Mouse (Mus musculus): Measurements from ENCODE around the gene Zfhx3. TPM values are rescaled to one million over a fixed set of nuclear protein-coding genes. Genes with fewer than 3 reads are reported as not detected.

The Zfhx3 gene
- total and polyA plus RNA-seq, 3 experiments: 0.11 to 0.30 TPM; not detected in 1

GRCm38 (mm10) chr8:108903550-108903949 is 961.1 kb downstream of the Zfhx3 start:
- no peak for DNase-seq (ENCODE audit: low spot score)
- H3K36me3 ChIP-seq (replicated peaks): no peaks in the 10 kb centered on the region
- TF ChIP-seq GATA2 (IDR thresholded peaks at IDR 0.05; ENCODE audit: borderline replicate concordance, low read depth, low read length): no peak
- no peak for TF ChIP-seq GATA1 (IDR thresholded peaks at IDR 0.05; ENCODE audit: borderline replicate concordance, low read length)
- TF ChIP-seq TAL1 (conservative IDR thresholded peaks at IDR 0.05; ENCODE audit: low read depth, low read length): no peak
- TF ChIP-seq CTCF (IDR thresholded peaks at IDR 0.05; ENCODE audit: low read depth, low read length): no peak
- TF ChIP-seq POLR2AphosphoS5 (IDR thresholded peaks at IDR 0.05; ENCODE audit: insufficient replicate concordance, low read depth, low read length): no peak
- no peaks in the 10 kb centered on the region for H3K27me3 ChIP-seq (ENCODE audit: insufficient read depth, low read length)
- no peak for ATAC-seq (ENCODE audit: extremely low read depth, insufficient number of reproducible peaks, low FRiP score, poor library complexity, severe bottlenecking)
- peaks cover 91% of the 10 kb centered on the region for H3K9me3 ChIP-seq (replicated peaks)
- H3K4me1 ChIP-seq (ENCODE audit: insufficient read depth, low read depth, low read length): no peaks in the 10 kb centered on the region
- no peak overlapping the region for H3K4me3 ChIP-seq (ENCODE audit: low read depth, low read length)

- Histone ChIP-seq H3K36me3 (replicated peaks) (no peaks in the 10 kb centered on the region), H3K4me1 (ENCODE audit: insufficient read depth, low read depth, low read length) (no peaks in the 10 kb centered on the region), H3K4me3 (ENCODE audit: low read depth, low read length) (no peak overlapping the region), H3K27me3 (ENCODE audit: insufficient read depth, low read length) (no peaks in the 10 kb centered on the region), H3K9me3 (replicated peaks) (peaks cover 91% of the 10 kb centered on the region)
- TF ChIP-seq GATA2 (IDR thresholded peaks at IDR 0.05; ENCODE audit: borderline replicate concordance, low read depth, low read length) (no peak), GATA1 (IDR thresholded peaks at IDR 0.05; ENCODE audit: borderline replicate concordance, low read length) (no peak), POLR2AphosphoS5 (IDR thresholded peaks at IDR 0.05; ENCODE audit: insufficient replicate concordance, low read depth, low read length) (no peak), CTCF (IDR thresholded peaks at IDR 0.05; ENCODE audit: low read depth, low read length) (no peak), TAL1 (conservative IDR thresholded peaks at IDR 0.05; ENCODE audit: low read depth, low read length) (no peak)
- DNase-seq (ENCODE audit: low spot score) (no peak), ATAC-seq (ENCODE audit: extremely low read depth, insufficient number of reproducible peaks, low FRiP score, poor library complexity, severe bottlenecking) (no peak)
Observed at GRCm38 (mm10) chr8:108904288-108904971, 962.0 kb downstream of the Zfhx3 start.

DNA sequence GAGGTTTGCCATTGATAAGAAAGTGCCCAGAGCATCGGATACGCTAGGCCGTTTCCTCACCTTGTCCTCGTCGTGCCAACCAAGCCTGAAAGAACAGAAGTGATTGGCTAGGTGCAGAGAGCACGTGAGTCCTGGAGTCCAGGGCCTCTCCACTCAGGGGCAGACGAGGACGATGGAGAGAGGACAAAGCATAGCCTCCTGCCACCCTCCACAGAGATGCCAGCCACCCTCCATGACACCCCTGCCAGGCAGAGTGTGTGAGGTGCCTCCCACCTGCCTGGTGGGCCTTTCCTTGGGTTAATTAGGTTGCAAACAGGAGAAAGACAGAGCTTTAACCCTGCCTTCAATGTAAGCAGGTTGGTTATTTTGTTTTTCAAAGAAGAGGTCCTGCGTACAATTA is 965.6 kb downstream of the Zfhx3 start:
- no peaks in the 10 kb centered on the region for H3K27me3 ChIP-seq (ENCODE audit: insufficient read depth, low read length)
- H3K4me3 ChIP-seq (ENCODE audit: low read depth, low read length): no peak overlapping the region
- peaks cover 80% of the 10 kb centered on the region for H3K9me3 ChIP-seq (replicated peaks)
- TF ChIP-seq TAL1 (conservative IDR thresholded peaks at IDR 0.05; ENCODE audit: low read depth, low read length) (no peak), GATA2 (IDR thresholded peaks at IDR 0.05; ENCODE audit: borderline replicate concordance, low read depth, low read length) (no peak), POLR2AphosphoS5 (IDR thresholded peaks at IDR 0.05; ENCODE audit: insufficient replicate concordance, low read depth, low read length) (no peak)
- H3K4me1 ChIP-seq (ENCODE audit: insufficient read depth, low read depth, low read length): no peaks in the 10 kb centered on the region
- DNase-seq (ENCODE audit: low spot score): no peak
- no peaks in the 10 kb centered on the region for H3K36me3 ChIP-seq (replicated peaks)
- ATAC-seq (ENCODE audit: extremely low read depth, insufficient number of reproducible peaks, low FRiP score, poor library complexity, severe bottlenecking): no peak

DNA sequence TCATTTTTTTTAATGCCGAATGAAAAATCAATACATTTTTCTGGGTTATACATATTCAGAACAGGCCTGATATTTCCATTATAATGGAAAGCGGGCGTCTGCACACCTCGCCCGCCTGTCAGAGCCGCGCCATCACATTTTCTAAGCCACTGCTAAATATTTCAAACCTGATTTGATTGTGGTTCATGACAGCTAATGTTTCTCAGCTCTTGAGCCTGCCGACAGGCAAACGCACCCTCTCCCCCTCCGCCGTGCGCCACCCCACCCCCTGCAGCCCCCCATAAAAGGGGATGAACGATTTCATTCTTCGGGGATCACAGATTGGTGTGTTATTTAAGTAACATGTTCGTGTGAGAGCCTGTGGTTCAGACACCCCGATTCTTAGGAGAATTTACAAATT is 966.1 kb downstream of the Zfhx3 start:
- DNase-seq (ENCODE audit: low spot score) (no peak), ATAC-seq (ENCODE audit: extremely low read depth, insufficient number of reproducible peaks, low FRiP score, poor library complexity, severe bottlenecking) (no peak)

GRCm38 (mm10) chr8:108909035-108909434 is 966.6 kb downstream of the Zfhx3 start:
- ATAC-seq (ENCODE audit: extremely low read depth, insufficient number of reproducible peaks, low FRiP score, poor library complexity, severe bottlenecking) (no peak), DNase-seq (ENCODE audit: low spot score) (no peak)
- TF ChIP-seq CTCF (IDR thresholded peaks at IDR 0.05; ENCODE audit: low read depth, low read length) (no peak), POLR2AphosphoS5 (IDR thresholded peaks at IDR 0.05; ENCODE audit: insufficient replicate concordance, low read depth, low read length) (no peak), GATA1 (IDR thresholded peaks at IDR 0.05; ENCODE audit: borderline replicate concordance, low read length) (no peak), GATA2 (IDR thresholded peaks at IDR 0.05; ENCODE audit: borderline replicate concordance, low read depth, low read length) (no peak), TAL1 (conservative IDR thresholded peaks at IDR 0.05; ENCODE audit: low read depth, low read length) (no peak)
- Histone ChIP-seq H3K4me1 (ENCODE audit: insufficient read depth, low read depth, low read length) (no peaks in the 10 kb centered on the region), H3K4me3 (ENCODE audit: low read depth, low read length) (no peak overlapping the region), H3K9me3 (replicated peaks) (peaks cover 78% of the 10 kb centered on the region), H3K27me3 (ENCODE audit: insufficient read depth, low read length) (no peaks in the 10 kb centered on the region), H3K36me3 (replicated peaks) (no peaks in the 10 kb centered on the region)

More for the DNA sequence above, 966.1 kb downstream of the Zfhx3 start:
- TF ChIP-seq POLR2AphosphoS5 (IDR thresholded peaks at IDR 0.05; ENCODE audit: insufficient replicate concordance, low read depth, low read length) (no peak), CTCF (IDR thresholded peaks at IDR 0.05; ENCODE audit: low read depth, low read length) (no peak), GATA2 (IDR thresholded peaks at IDR 0.05; ENCODE audit: borderline replicate concordance, low read depth, low read length) (no peak), GATA1 (IDR thresholded peaks at IDR 0.05; ENCODE audit: borderline replicate concordance, low read length) (no peak), TAL1 (conservative IDR thresholded peaks at IDR 0.05; ENCODE audit: low read depth, low read length) (no peak)
- Histone ChIP-seq H3K9me3 (replicated peaks) (peaks cover 79% of the 10 kb centered on the region), H3K4me1 (ENCODE audit: insufficient read depth, low read depth, low read length) (no peaks in the 10 kb centered on the region), H3K36me3 (replicated peaks) (no peaks in the 10 kb centered on the region), H3K27me3 (ENCODE audit: insufficient read depth, low read length) (no peaks in the 10 kb centered on the region), H3K4me3 (ENCODE audit: low read depth, low read length) (no peak overlapping the region)

DNA sequence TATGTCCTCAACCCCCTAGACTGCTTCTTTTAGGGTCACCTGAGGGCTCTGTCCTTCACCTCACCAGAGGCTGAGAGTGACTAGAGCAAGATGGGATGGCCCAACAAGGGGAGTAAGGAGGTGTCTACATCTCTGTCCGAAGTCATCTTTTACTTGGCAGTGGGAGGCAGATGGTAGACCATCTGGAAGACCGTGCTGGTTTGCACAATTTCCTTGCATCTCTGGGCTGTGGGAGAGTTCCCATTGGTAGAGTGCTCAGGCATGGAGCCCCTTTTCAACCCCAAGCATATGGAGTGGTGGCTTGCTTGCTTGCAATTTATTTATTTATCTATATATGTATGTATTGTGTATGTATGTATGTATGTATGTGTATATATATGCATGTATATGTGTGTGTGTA is 967.0 kb downstream of the Zfhx3 start:
- Histone ChIP-seq H3K9me3 (replicated peaks) (peaks cover 78% of the 10 kb centered on the region), H3K4me3 (ENCODE audit: low read depth, low read length) (no peak overlapping the region), H3K27me3 (ENCODE audit: insufficient read depth, low read length) (no peaks in the 10 kb centered on the region), H3K36me3 (replicated peaks) (no peaks in the 10 kb centered on the region), H3K4me1 (ENCODE audit: insufficient read depth, low read depth, low read length) (no peaks in the 10 kb centered on the region)
- ATAC-seq (ENCODE audit: extremely low read depth, insufficient number of reproducible peaks, low FRiP score, poor library complexity, severe bottlenecking) (no peak), DNase-seq (ENCODE audit: low spot score) (no peak)
- TF ChIP-seq TAL1 (conservative IDR thresholded peaks at IDR 0.05; ENCODE audit: low read depth, low read length): no peak
- TF ChIP-seq CTCF (IDR thresholded peaks at IDR 0.05; ENCODE audit: low read depth, low read length): no peak
- no peak for TF ChIP-seq GATA1 (IDR thresholded peaks at IDR 0.05; ENCODE audit: borderline replicate concordance, low read length)
- TF ChIP-seq POLR2AphosphoS5 (IDR thresholded peaks at IDR 0.05; ENCODE audit: insufficient replicate concordance, low read depth, low read length): no peak
- TF ChIP-seq GATA2 (IDR thresholded peaks at IDR 0.05; ENCODE audit: borderline replicate concordance, low read depth, low read length): no peak
